Mouse (Mus musculus): ENCODE data around the gene Pdss1.

Pdss1 gene

DNA sequence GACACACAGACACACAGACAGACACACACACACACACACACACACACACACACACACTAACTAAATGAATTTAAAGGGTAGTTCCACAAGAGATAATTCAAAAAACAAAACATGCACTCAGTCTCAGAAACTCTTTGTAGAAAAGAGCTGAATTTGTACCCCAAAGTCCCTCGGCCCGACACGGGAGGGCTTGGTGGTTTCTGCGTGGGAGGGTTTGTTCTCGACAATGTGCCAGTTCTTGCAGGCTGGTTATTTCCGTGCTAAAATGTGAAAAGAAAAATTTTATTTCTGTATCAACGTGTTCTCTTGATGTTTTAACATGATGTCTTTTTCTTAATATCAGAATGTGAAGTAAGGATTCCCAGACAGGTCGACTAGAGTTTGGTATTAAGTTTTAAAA is 66.9 kb downstream of the Pdss1 start:
- DNase-seq, result no peak

DNA sequence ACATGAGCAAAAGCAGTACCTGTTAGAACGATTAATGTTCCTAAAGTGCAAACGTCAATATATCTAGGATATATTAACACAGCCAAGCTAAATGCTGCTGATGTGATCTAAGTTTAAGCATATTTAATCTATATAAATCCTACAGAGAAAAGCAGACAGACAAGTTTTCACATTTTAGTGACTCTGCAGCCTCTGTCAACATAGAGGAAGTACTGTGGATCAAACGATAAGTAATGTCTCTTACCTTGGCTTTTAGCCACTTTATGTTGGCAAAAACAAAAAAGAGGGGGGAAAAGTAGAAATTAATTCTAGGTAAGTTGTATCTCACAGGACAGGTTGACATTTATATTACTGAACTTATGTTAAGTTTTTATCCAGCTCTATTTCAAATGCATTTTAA is 67.6 kb downstream of the Pdss1 start:
- DNase-seq, result no peak

DNA sequence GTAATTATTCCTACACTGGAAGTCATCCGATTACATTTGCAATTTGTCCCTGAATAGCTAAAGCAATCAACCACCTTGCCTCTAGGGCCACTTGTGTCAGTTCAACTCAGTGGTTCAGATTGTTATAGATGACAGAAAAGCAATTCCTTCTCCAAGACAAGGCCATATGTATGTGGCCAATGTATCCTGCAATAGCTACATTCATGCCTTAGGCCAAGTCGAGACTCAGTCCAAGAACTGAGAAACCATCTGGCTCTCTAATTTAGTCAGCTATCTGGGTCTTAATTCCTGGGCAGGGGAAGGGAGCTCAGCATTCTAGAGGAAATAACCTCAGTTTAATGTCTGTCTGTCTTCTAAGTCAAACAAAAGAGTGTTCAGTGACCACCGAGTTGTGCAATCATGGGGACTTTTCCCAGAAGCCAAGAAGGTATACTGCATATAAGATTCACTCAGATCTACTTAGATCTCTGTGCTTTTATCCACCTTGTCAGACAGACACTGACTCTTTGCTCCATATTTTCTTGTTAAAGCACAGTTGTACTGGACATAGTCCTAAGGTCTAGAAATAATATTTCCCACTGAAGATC is 82.2 kb downstream of the Pdss1 start:
- DNase-seq, result peak; percentile 2

DNA sequence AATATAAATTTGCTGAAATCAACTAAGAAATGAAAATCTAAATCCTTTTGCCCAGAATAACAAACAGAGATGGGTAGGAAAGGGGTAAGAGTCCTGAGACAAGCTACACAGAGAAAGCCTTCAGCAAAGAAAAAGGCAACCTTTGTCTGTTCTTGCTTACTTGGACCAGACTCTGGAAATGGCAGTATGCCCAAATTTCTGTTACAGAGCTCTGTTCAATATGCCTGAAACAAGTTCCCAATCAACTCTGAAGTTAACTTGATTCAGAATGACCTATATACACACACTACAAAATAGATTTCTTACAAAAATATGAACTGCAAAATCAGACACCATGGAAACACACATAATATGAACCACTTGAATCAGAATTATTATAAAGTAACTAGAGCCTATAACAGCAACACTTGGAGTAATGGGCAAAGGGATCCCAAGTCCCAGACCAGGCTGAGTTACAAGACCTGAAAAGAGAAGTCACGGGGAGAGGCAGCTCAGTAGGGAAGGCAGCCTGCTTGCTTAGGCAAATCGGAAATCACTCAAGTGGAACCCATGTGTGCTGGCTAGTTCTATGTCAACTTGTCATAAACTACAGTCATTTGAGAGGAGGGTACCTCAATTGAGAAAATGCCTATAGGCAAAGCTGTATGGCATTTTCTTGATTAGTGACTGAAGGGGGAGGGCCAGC is 90.8 kb downstream of the Pdss1 start:
- peak; percentile 4 for DNase-seq
